Mouse (Mus musculus): ENCODE measurements at regions not wholly inside any gene's neighbourhood (a gene's known extent, or its start where the extent isn't known, plus 50 kb on each side); places are given as distances from the start of the nearest gene placed in this dataset.

DNA sequence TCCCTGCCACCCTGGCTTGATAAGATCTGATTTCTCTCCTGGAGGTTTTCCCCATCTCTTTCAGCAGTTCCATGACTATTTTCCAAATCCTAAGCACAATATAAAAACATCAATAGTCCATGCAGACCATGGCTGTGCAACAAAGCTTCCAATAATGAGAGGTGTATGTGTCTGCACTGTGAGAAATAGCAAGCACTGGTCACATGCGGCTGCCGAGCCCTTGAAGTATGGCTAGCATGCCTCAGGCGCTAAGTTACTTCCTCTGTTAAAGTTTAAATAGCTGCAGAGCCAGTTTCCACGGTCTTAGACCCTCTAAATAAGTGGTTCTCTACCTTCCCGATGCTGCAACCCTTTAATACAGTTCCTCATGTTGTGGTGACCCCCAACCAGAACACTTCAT lies 306.6 kb downstream of the Bbx start:
- Histone ChIP-seq H3K4me2 (ENCODE audit: low read length) (no peak overlapping the region), H3K4me3 (ENCODE audit: low read depth, low read length) (no peak overlapping the region), H3K4me1 (replicated peaks; ENCODE audit: control insufficient read depth, insufficient read depth, low read length) (no peaks in the 10 kb centered on the region), H3K27me3 (replicated peaks; ENCODE audit: control insufficient read depth, insufficient read depth, low read length) (no peaks in the 10 kb centered on the region), H3K27ac (ENCODE audit: low read depth) (no peak overlapping the region), H3K9me3 (ENCODE audit: control insufficient read depth, low read length) (no peaks in the 10 kb centered on the region), H3K36me3 (ENCODE audit: control insufficient read depth, insufficient read depth, low read length) (no peaks in the 10 kb centered on the region), H3K9ac (ENCODE audit: low read length) (no peak overlapping the region)
- ATAC-seq (replicated peaks; ENCODE audit: low FRiP score, low TSS enrichment, low read depth) = no peak
- DNase-seq (ENCODE audit: low spot score) = peak; percentile 28
- WGBS = 64% methylated on average over 5 of the region's 5 CpGs

DNA sequence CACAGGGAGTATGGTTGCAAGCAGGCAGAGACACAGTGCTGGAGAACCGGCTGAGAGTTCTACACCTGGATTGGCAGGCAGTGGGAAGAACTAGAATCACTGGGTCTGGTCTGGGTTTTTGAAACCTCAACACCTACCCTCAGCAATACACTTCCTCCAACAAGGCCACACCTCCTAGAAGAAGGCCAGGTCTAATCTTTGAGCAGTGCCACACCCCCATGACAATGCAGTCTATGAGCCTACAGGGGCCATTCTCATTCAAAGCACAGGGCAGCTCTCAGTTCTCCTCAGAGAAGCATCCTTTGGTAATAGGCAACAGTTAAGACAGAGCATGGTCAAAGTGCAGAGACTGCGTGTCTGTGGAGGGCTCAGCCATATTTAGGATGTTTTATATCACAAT lies 300.8 kb downstream of the Bbx start:
- no peaks in the 10 kb centered on the region for H3K27me3 ChIP-seq (replicated peaks; ENCODE audit: control insufficient read depth, insufficient read depth, low read length)
- DNase-seq (ENCODE audit: low spot score) (no peak), ATAC-seq (replicated peaks; ENCODE audit: low FRiP score, low TSS enrichment, low read depth) (no peak)
- H3K4me2 ChIP-seq (ENCODE audit: low read length) = no peak overlapping the region
- no peak overlapping the region for H3K9ac ChIP-seq (ENCODE audit: low read length)
- 92% methylated on average over 2 of the region's 2 CpGs for WGBS
- no peak overlapping the region for H3K4me3 ChIP-seq (ENCODE audit: low read depth, low read length)
- no peaks in the 10 kb centered on the region for H3K36me3 ChIP-seq (ENCODE audit: control insufficient read depth, insufficient read depth, low read length)
- H3K9me3 ChIP-seq (ENCODE audit: control insufficient read depth, low read length) = peaks cover 3% of the 10 kb centered on the region; the same call in 1 of the 2 replicates
- H3K27ac ChIP-seq (ENCODE audit: low read depth) = no peak overlapping the region
- H3K4me1 ChIP-seq (replicated peaks; ENCODE audit: control insufficient read depth, insufficient read depth, low read length) = no peaks in the 10 kb centered on the region
